Mouse (Mus musculus) thymus, adult 2 months (tissue): Measurements from ENCODE around the gene Syngr1. TPM values are rescaled to one million over a fixed set of nuclear protein-coding genes. Genes with fewer than 3 reads are reported as not detected.
"Not testable (repeated sequence)": the region's sequence is repeated elsewhere in the genome, so short reads cannot be mapped to it uniquely, and the experiment has no call there.

Source experiments
- DNase-seq: peaks from one replicate; pipeline ENCODE4 v3.0.0; 2021
- H3K27ac ChIP-seq: fragments of 200-500 bp; 2 replicates; pipeline ENCODE4 v1.5.1; 2012; ENCODE audit warnings: low read length, control low read depth; ENCODE audit not compliant: control insufficient read depth, insufficient read depth
- H3K27me3 ChIP-seq: fragments of 200-500 bp; 2 replicates; pipeline ENCODE4 v1.6.1; 2012; ENCODE audit warnings: mild to moderate bottlenecking, low read length, moderate library complexity, mixed read lengths; ENCODE audit not compliant: control insufficient read depth, insufficient read depth
- H3K36me3 ChIP-seq: fragments of 200-500 bp; 2 replicates; pipeline ENCODE4 v1.6.1; 2012; ENCODE audit warnings: mild to moderate bottlenecking, low read length, moderate library complexity; ENCODE audit not compliant: control insufficient read depth, insufficient read depth
- H3K4me1 ChIP-seq: fragments of 200-500 bp; replicated peaks from 2 replicates; pipeline ENCODE4 v1.6.1; 2012; ENCODE audit warnings: low read length; ENCODE audit not compliant: control insufficient read depth, insufficient read depth
- H3K4me3 ChIP-seq: fragments of 200-500 bp; 2 replicates; pipeline ENCODE4 v1.5.1; 2012; ENCODE audit warnings: mild to moderate bottlenecking, low read length, control low read depth, moderate library complexity; ENCODE audit not compliant: control insufficient read depth, insufficient read depth
- CTCF ChIP-seq: fragments of 200-500 bp; IDR thresholded peaks from 2 replicates; pipeline ENCODE4 v1.5.1; 2012; ENCODE audit warnings: mild to moderate bottlenecking, control low read depth, low read length, moderate library complexity, borderline replicate concordance; ENCODE audit not compliant: control insufficient read depth, poor library complexity, insufficient read depth; ENCODE audit errors: extremely low read depth
- POLR2A ChIP-seq: fragments of 200-500 bp; IDR thresholded peaks from 2 replicates; pipeline ENCODE4 v1.6.1; 2012; ENCODE audit warnings: mild to moderate bottlenecking, low read length, control low read depth, moderate library complexity; ENCODE audit not compliant: control insufficient read depth, poor library complexity, insufficient read depth; ENCODE audit errors: extremely low read depth
- WGBS: fragments of 180-500 bp; shearing (Covaris S2); methylation state at CpG from one replicate; pipeline ENCODE4 v1.1.7; 2018; 5-methylcytosine and 5-hydroxymethylcytosine counted together
- polyA plus RNA-seq: library from polyadenylated mRNA; depleted of rRNA; stranded (reverse); fragments of >200 nt; gene quantifications from 2 replicates; pipeline ENCODE4 v1.2.3, GENCODE M21; 2012

The Syngr1 gene
- polyA plus RNA-seq, 1 experiment, result 121 TPM

GRCm38 (mm10) chr15:80121721-80122325, 30.7 kb downstream of the Syngr1 start:
- H3K36me3 ChIP-seq, result no peaks in the 10 kb centered on the region
- TF ChIP-seq CTCF (no peak), POLR2A (no peak)
- H3K4me1 ChIP-seq, result no peaks in the 10 kb centered on the region
- H3K27ac ChIP-seq, result no peak overlapping the region
- no peak for DNase-seq
- WGBS, result 96% methylated on average over 9 of the region's 9 CpGs
- H3K27me3 ChIP-seq, result no peaks in the 10 kb centered on the region
- no peak overlapping the region for H3K4me3 ChIP-seq

- 97% methylated on average over 6 of the region's 6 CpGs for WGBS
- not testable (repeated sequence) for H3K27me3 ChIP-seq, H3K4me1 ChIP-seq, H3K4me3 ChIP-seq, H3K27ac ChIP-seq, H3K36me3 ChIP-seq, DNase-seq
Measured at GRCm38 (mm10) chr15:80122431-80122830, 31.3 kb downstream of the Syngr1 start.

- H3K4me1 ChIP-seq, result no peaks in the 10 kb centered on the region
- no peak overlapping the region for H3K27ac ChIP-seq
- 93% methylated on average over 4 of the region's 4 CpGs for WGBS
Measured at GRCm38 (mm10) chr15:80124651-80125050, 33.5 kb downstream of the Syngr1 start.

GRCm38 (mm10) chr15:80127191-80127590, 36.1 kb downstream of the Syngr1 start:
- Histone ChIP-seq H3K4me1 (no peaks in the 10 kb centered on the region), H3K27ac (no peak overlapping the region), H3K4me3 (no peak overlapping the region), H3K36me3 (no peaks in the 10 kb centered on the region), H3K27me3 (no peaks in the 10 kb centered on the region)
- TF ChIP-seq POLR2A (no peak), CTCF (no peak)
- 9% methylated on average over 1 of the region's 1 CpGs for WGBS
- DNase-seq, result no peak

More at GRCm38 (mm10) chr15:80124651-80125050, 33.5 kb downstream of the Syngr1 start:
- Histone ChIP-seq H3K36me3 (no peaks in the 10 kb centered on the region), H3K4me3 (no peak overlapping the region), H3K27me3 (no peaks in the 10 kb centered on the region)
- no peak for TF ChIP-seq POLR2A
- TF ChIP-seq CTCF, result no peak
- DNase-seq, result no peak

GRCm38 (mm10) chr15:80129982-80130381, 38.8 kb downstream of the Syngr1 start:
- H3K4me3 ChIP-seq, result no peak overlapping the region
- WGBS, result 95% methylated on average over 6 of the region's 6 CpGs

GRCm38 (mm10) chr15:80130689-80131088, 39.6 kb downstream of the Syngr1 start:
- Histone ChIP-seq H3K27me3 (no peaks in the 10 kb centered on the region), H3K4me1 (peaks cover 14% of the 10 kb centered on the region), H3K4me3 (no peak overlapping the region), H3K27ac (no peak overlapping the region), H3K36me3 (no peaks in the 10 kb centered on the region)
- no peak for DNase-seq
- TF ChIP-seq CTCF, result no peak
- TF ChIP-seq POLR2A, result no peak
- 79% methylated on average over 5 of the region's 5 CpGs for WGBS

More at GRCm38 (mm10) chr15:80129982-80130381, 38.8 kb downstream of the Syngr1 start:
- no peak for DNase-seq
- no peaks in the 10 kb centered on the region for H3K27me3 ChIP-seq
- peaks cover 14% of the 10 kb centered on the region for H3K4me1 ChIP-seq
- TF ChIP-seq CTCF, result no peak
- TF ChIP-seq POLR2A, result no peak
- no peak overlapping the region for H3K27ac ChIP-seq
- H3K36me3 ChIP-seq, result no peaks in the 10 kb centered on the region

GRCm38 (mm10) chr15:80131421-80131820, 40.3 kb downstream of the Syngr1 start:
- DNase-seq, result no peak
- Histone ChIP-seq H3K27me3 (no peaks in the 10 kb centered on the region), H3K36me3 (no peaks in the 10 kb centered on the region), H3K4me1 (peaks cover 14% of the 10 kb centered on the region), H3K4me3 (no peak overlapping the region), H3K27ac (no peak overlapping the region)
- 89% methylated on average over 6 of the region's 6 CpGs for WGBS
- TF ChIP-seq CTCF, result no peak
